8 mouse cellular contexts compared by ENCODE assay signal in genomic region chr9:88241203-88241995, GRCm38 (mm10).
DNase-seq lines count a peak whose midpoint lies in the region; ATAC-seq lines count a peak whose summit lies in the region.

No protein-coding gene starts in this region.

- peak; percentile 100 for ATAC-seq in activated CD4-positive, CD25-positive, alpha-beta regulatory T cell, adult 4 months
- ATAC-seq in common myeloid progenitor, adult 5-6 weeks (replicated peaks; ENCODE audit: low read depth, poor library complexity, severe bottlenecking), result peak; percentile 100
- peak; percentile 99 for ATAC-seq in megakaryocyte progenitor cell, adult 5-6 weeks (replicated peaks; ENCODE audit: poor library complexity)

- peak; percentile 59 for DNase-seq in gastrocnemius, postnatal 10 days
- DNase-seq in induced T-regulatory cell, adult 2 months (ENCODE audit: low read depth), result peak; percentile 92
- peak; percentile 26 to 75 for DNase-seq in left cerebral cortex, adult 9 months (ENCODE audit: low spot score in 2 of 2)
- DNase-seq in right cerebral cortex, postnatal 14 days, result peak; percentile 24
- peak; percentile 82 for DNase-seq in yolk sac, embryonic 10.5 days (ENCODE audit: low spot score)

Comparison
In these comparisons a context has a peak if more than half of its experiments do, and no peak if none do; other contexts are left out.
1. Peak in every context shown above with its lines: DNase-seq and ATAC-seq.
2. DNase-seq: peak in every context shown above with its lines; median percentile 92 in induced T-regulatory cell, adult 2 months; 82 in yolk sac, embryonic 10.5 days; 59 in gastrocnemius, postnatal 10 days; 50 in left cerebral cortex, adult 9 months; 24 in right cerebral cortex, postnatal 14 days.